Mouse (Mus musculus) kidney, adult 2 months (tissue): ENCODE data around the gene Lad1.

Experiments used
- CTCF ChIP-seq: fragments of 200-500 bp; conservative IDR thresholded peaks from 2 replicates; pipeline ENCODE4 v1.5.1; 2011; ENCODE audit warnings: low read depth, mild to moderate bottlenecking, control low read depth, low read length, moderate library complexity, mixed read lengths; ENCODE audit not compliant: insufficient read depth, insufficient read length
- POLR2A ChIP-seq: fragments of 200-500 bp; IDR thresholded peaks from one replicate; pipeline ENCODE4 v1.6.1; 2011; ENCODE audit warnings: low read depth, low read length, control low read depth

DNA sequence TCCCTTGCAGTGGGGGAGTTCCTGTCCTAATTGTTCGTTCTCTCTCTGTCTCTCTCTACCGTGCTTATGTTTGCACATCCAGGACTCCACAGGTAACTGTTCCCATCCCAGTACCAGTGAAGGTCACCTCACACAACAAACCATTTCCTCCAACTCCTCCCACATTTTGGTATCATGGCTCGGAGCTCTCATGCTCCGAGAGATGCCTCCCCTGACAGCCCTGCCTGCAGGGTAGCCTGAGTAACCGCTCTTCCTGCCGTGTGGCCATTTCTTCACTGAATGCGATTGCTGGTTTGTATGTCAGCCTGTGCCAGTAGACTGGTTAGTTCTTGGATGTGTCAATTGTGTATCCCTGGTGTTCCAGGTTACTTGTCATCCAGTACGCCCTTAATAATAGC is 46.8 kb upstream of the Lad1 start:
- no peak for TF ChIP-seq CTCF
- TF ChIP-seq POLR2A, result no peak
